Mouse (Mus musculus): ENCODE measurements at regions not wholly inside any gene's neighbourhood (a gene's known extent, or its start where the extent isn't known, plus 50 kb on each side); places are given as distances from the start of the nearest gene placed in this dataset.
"Not testable (repeated sequence)": the region's sequence is repeated elsewhere in the genome, so short reads cannot be mapped to it uniquely, and the experiment has no call there.

GRCm38 (mm10) chr6:117688664-117689178 is 152.3 kb upstream of the Zfp637 start:
- Histone ChIP-seq H3K4me3 (no peak overlapping the region), H3K36me3 (no peaks in the 10 kb centered on the region), H3K9me3 (no peaks in the 10 kb centered on the region), H3K27ac (no peak overlapping the region), H3K4me1 (replicated peaks) (no peaks in the 10 kb centered on the region), H3K27me3 (ENCODE audit: insufficient read depth, poor library complexity, severe bottlenecking) (no peaks in the 10 kb centered on the region)
- 82% methylated on average over 8 of the region's 8 CpGs for WGBS
- no peak for DNase-seq (ENCODE audit: low spot score)

GRCm38 (mm10) chr6:117700286-117700685 is 140.7 kb upstream of the Zfp637 start:
- 0 out of 2 replicates have a peak, but pooled peaks cover 4% of the 10 kb centered on the region for H3K4me1 ChIP-seq (replicated peaks)
- no peaks in the 10 kb centered on the region for H3K9me3 ChIP-seq
- no peak overlapping the region for H3K27ac ChIP-seq
- no peaks in the 10 kb centered on the region for H3K36me3 ChIP-seq
- no peak for DNase-seq (ENCODE audit: low spot score)
- WGBS: 86% methylated on average over 5 of the region's 5 CpGs
- H3K27me3 ChIP-seq (ENCODE audit: insufficient read depth, poor library complexity, severe bottlenecking): no peaks in the 10 kb centered on the region
- H3K4me3 ChIP-seq: no peak overlapping the region

GRCm38 (mm10) chr6:117701547-117701946 is 139.4 kb upstream of the Zfp637 start:
- DNase-seq (ENCODE audit: low spot score): no peak
- WGBS: 88% methylated on average over 5 of the region's 5 CpGs

GRCm38 (mm10) chr6:117706006-117706405 is 135.0 kb upstream of the Zfp637 start:
- 87% methylated on average over 2 of the region's 2 CpGs for WGBS
- Histone ChIP-seq H3K36me3 (no peaks in the 10 kb centered on the region), H3K9me3 (no peaks in the 10 kb centered on the region), H3K27me3 (ENCODE audit: insufficient read depth, poor library complexity, severe bottlenecking) (no peaks in the 10 kb centered on the region), H3K4me3 (no peak overlapping the region), H3K27ac (no peak overlapping the region), H3K4me1 (replicated peaks) (0 out of 2 replicates have a peak, but pooled peaks cover 5% of the 10 kb centered on the region)
- no peak for DNase-seq (ENCODE audit: low spot score)

More at GRCm38 (mm10) chr6:117701547-117701946, 139.4 kb upstream of the Zfp637 start:
- Histone ChIP-seq H3K9me3 (no peaks in the 10 kb centered on the region), H3K27ac (no peak overlapping the region), H3K36me3 (no peaks in the 10 kb centered on the region), H3K27me3 (ENCODE audit: insufficient read depth, poor library complexity, severe bottlenecking) (no peaks in the 10 kb centered on the region), H3K4me3 (no peak overlapping the region), H3K4me1 (replicated peaks) (0 out of 2 replicates have a peak, but pooled peaks cover 5% of the 10 kb centered on the region)

- 83% methylated on average over 3 of the region's 3 CpGs for WGBS
- Histone ChIP-seq H3K9me3 (no peaks in the 10 kb centered on the region), H3K27ac (no peak overlapping the region), H3K4me3 (no peak overlapping the region), H3K36me3 (no peaks in the 10 kb centered on the region), H3K27me3 (ENCODE audit: insufficient read depth, poor library complexity, severe bottlenecking) (no peaks in the 10 kb centered on the region), H3K4me1 (replicated peaks) (peaks cover 9% of the 10 kb centered on the region; the same call in 1 of the 2 replicates)
- DNase-seq (ENCODE audit: low spot score): no peak
Observed at GRCm38 (mm10) chr6:117709212-117709611, 131.8 kb upstream of the Zfp637 start.

GRCm38 (mm10) chr6:117715056-117715777 is 125.8 kb upstream of the Zfp637 start:
- Histone ChIP-seq H3K9me3 (0 out of 2 replicates have a peak, but pooled peaks cover 2% of the 10 kb centered on the region), H3K4me1 (replicated peaks) (peaks cover 5% of the 10 kb centered on the region; the same call in 1 of the 2 replicates), H3K27ac (no peak overlapping the region), H3K27me3 (ENCODE audit: insufficient read depth, poor library complexity, severe bottlenecking) (no peaks in the 10 kb centered on the region), H3K4me3 (no peak overlapping the region), H3K36me3 (no peaks in the 10 kb centered on the region)
- 82% methylated on average over 6 of the region's 6 CpGs for WGBS
- DNase-seq (ENCODE audit: low spot score): no peak

- not testable (repeated sequence) for H3K9me3 ChIP-seq; DNase-seq (ENCODE audit: low spot score); H3K4me3 ChIP-seq; H3K27ac ChIP-seq; H3K4me1 ChIP-seq (replicated peaks); H3K27me3 ChIP-seq (ENCODE audit: insufficient read depth, poor library complexity, severe bottlenecking); H3K36me3 ChIP-seq
- WGBS: 95% methylated on average over 8 of the region's 40 CpGs
Observed at GRCm38 (mm10) chr6:117716422-117716821, 124.6 kb upstream of the Zfp637 start.

- not testable (repeated sequence) for H3K27ac ChIP-seq; H3K27me3 ChIP-seq (ENCODE audit: insufficient read depth, poor library complexity, severe bottlenecking); H3K4me3 ChIP-seq; H3K9me3 ChIP-seq; H3K4me1 ChIP-seq (replicated peaks); H3K36me3 ChIP-seq; DNase-seq (ENCODE audit: low spot score)
Observed at GRCm38 (mm10) chr6:117752338-117752737, 88.6 kb upstream of the Zfp637 start.

GRCm38 (mm10) chr6:117755682-117756081 is 85.3 kb upstream of the Zfp637 start:
- not testable (repeated sequence) for H3K27me3 ChIP-seq (ENCODE audit: insufficient read depth, poor library complexity, severe bottlenecking); DNase-seq (ENCODE audit: low spot score); H3K4me3 ChIP-seq; H3K36me3 ChIP-seq; H3K27ac ChIP-seq; H3K9me3 ChIP-seq; H3K4me1 ChIP-seq (replicated peaks)
- 92% methylated on average over 2 of the region's 2 CpGs for WGBS

- no peaks in the 10 kb centered on the region for H3K9me3 ChIP-seq
- H3K4me3 ChIP-seq: no peak overlapping the region
- no peaks in the 10 kb centered on the region for H3K36me3 ChIP-seq
- 71% methylated on average over 9 of the region's 9 CpGs for WGBS
- H3K27ac ChIP-seq: no peak overlapping the region
- H3K27me3 ChIP-seq (ENCODE audit: insufficient read depth, poor library complexity, severe bottlenecking): no peaks in the 10 kb centered on the region
- no peak for DNase-seq (ENCODE audit: low spot score)
- H3K4me1 ChIP-seq (replicated peaks): peaks cover 6% of the 10 kb centered on the region; the same call in 1 of the 2 replicates
Observed at GRCm38 (mm10) chr6:117756176-117756575, 84.8 kb upstream of the Zfp637 start.

GRCm38 (mm10) chr6:117758516-117758915 is 82.5 kb upstream of the Zfp637 start:
- not testable (repeated sequence) for H3K27ac ChIP-seq; H3K4me3 ChIP-seq; H3K4me1 ChIP-seq (replicated peaks); H3K36me3 ChIP-seq; H3K9me3 ChIP-seq; H3K27me3 ChIP-seq (ENCODE audit: insufficient read depth, poor library complexity, severe bottlenecking)
- peak; percentile 29 for DNase-seq (ENCODE audit: low spot score)
- WGBS: 20% methylated on average over 6 of the region's 6 CpGs

- no peak for DNase-seq (ENCODE audit: low spot score)
- Histone ChIP-seq H3K27ac (no peak overlapping the region), H3K36me3 (no peaks in the 10 kb centered on the region), H3K27me3 (ENCODE audit: insufficient read depth, poor library complexity, severe bottlenecking) (no peaks in the 10 kb centered on the region), H3K4me1 (replicated peaks) (0 out of 2 replicates have a peak, but pooled peaks cover 3% of the 10 kb centered on the region), H3K4me3 (no peak overlapping the region), H3K9me3 (no peaks in the 10 kb centered on the region)
- WGBS: 83% methylated on average over 7 of the region's 7 CpGs
Observed at GRCm38 (mm10) chr6:117771506-117771905, 69.5 kb upstream of the Zfp637 start.

GRCm38 (mm10) chr6:117772396-117772795 is 68.6 kb upstream of the Zfp637 start:
- Histone ChIP-seq H3K4me3 (no peak overlapping the region), H3K4me1 (replicated peaks) (0 out of 2 replicates have a peak, but pooled peaks cover 3% of the 10 kb centered on the region), H3K27ac (no peak overlapping the region), H3K9me3 (no peaks in the 10 kb centered on the region), H3K27me3 (ENCODE audit: insufficient read depth, poor library complexity, severe bottlenecking) (no peaks in the 10 kb centered on the region), H3K36me3 (no peaks in the 10 kb centered on the region)
- no peak for DNase-seq (ENCODE audit: low spot score)
